Mouse (Mus musculus) embryonic fibroblast, embryonic 13.5 days (primary cell): ENCODE results near the gene Sh3d19.

ENCODE experiments used
- CTCF ChIP-seq: IDR thresholded peaks from 2 replicates; pipeline ENCODE4 v1.5.1; 2011; ENCODE audit warnings: mild to moderate bottlenecking, control low read depth, low read length, moderate library complexity, borderline replicate concordance; ENCODE audit not compliant: insufficient read depth
- POLR2A ChIP-seq: IDR thresholded peaks from 2 replicates; pipeline ENCODE4 v1.6.1; 2011; ENCODE audit warnings: low read depth, mild to moderate bottlenecking, control low read depth, low read length, moderate library complexity

GRCm38 (mm10) chr3:85930671-85931255, 40.1 kb upstream of the Sh3d19 start:
- TF ChIP-seq POLR2A = no peak
- no peak for TF ChIP-seq CTCF
